Mouse (Mus musculus) myocyte (in vitro differentiated cells): ENCODE data around the gene Gm14214. TPM values are rescaled to one million over a fixed set of nuclear protein-coding genes. Genes with fewer than 3 reads are reported as not detected.

ENCODE experiments used
- H3K27me3 ChIP-seq: one replicate; pipeline ENCODE4 v1.6.1; 2011; ENCODE audit not compliant: control insufficient read depth, insufficient read depth, insufficient read length
- H3K36me3 ChIP-seq: one replicate; pipeline ENCODE4 v1.6.1; 2011; ENCODE audit not compliant: control insufficient read depth, insufficient read depth
- H3K4me2 ChIP-seq: one replicate; pipeline ENCODE4 v1.6.1; 2011; ENCODE audit warnings: low read depth, control low read depth
- H3K4me3 ChIP-seq: one replicate; pipeline ENCODE4 v1.5.1; 2011; ENCODE audit warnings: mild to moderate bottlenecking, control low read depth, moderate library complexity
- H3K79me2 ChIP-seq: one replicate; pipeline ENCODE4 v1.6.1; 2011; ENCODE audit not compliant: control insufficient read depth, insufficient read depth
- H3ac ChIP-seq: one replicate; pipeline ENCODE4 v1.6.1; 2011; ENCODE audit not compliant: control insufficient read depth, insufficient read length
- CEBPB ChIP-seq: IDR thresholded peaks from 2 replicates; pipeline ENCODE4 v1.6.1; 2011; ENCODE audit warnings: mild to moderate bottlenecking, moderate library complexity; ENCODE audit not compliant: poor library complexity, insufficient read depth, severe bottlenecking
- E2F4 ChIP-seq: IDR thresholded peaks from one replicate; pipeline ENCODE4 v1.6.1; 2011; ENCODE audit warnings: mild to moderate bottlenecking, control low read depth, moderate library complexity; ENCODE audit not compliant: insufficient read depth
- MAX ChIP-seq: IDR thresholded peaks from one replicate; pipeline ENCODE4 v1.6.1; 2011; ENCODE audit warnings: low read depth, mild to moderate bottlenecking, control low read depth
- MYOD1 ChIP-seq, 3 experiments: IDR thresholded peaks; one replicate each; pipeline ENCODE4 v1.6.1; 2011; ENCODE audit warnings: control low read depth in 2 of 3, low read depth in 2 of 3, mild to moderate bottlenecking in 2 of 3, moderate library complexity in 1 of 3; ENCODE audit not compliant: insufficient read length in 2 of 3, control insufficient read depth in 1 of 3
- MYOG ChIP-seq, 3 experiments: IDR thresholded peaks; one replicate each; pipeline ENCODE4 v1.6.1; 2011; ENCODE audit warnings: control low read depth in 2 of 3, low read depth in 2 of 3, mild to moderate bottlenecking in 2 of 3; ENCODE audit not compliant: insufficient read length in 2 of 3, control insufficient read depth in 1 of 3, insufficient read depth in 1 of 3
- POLR2A ChIP-seq: IDR thresholded peaks from one replicate; pipeline ENCODE4 v1.6.1; 2011; ENCODE audit warnings: low read depth, mild to moderate bottlenecking, control low read depth, moderate library complexity; ENCODE audit not compliant: insufficient read length
- POLR2AphosphoS2 ChIP-seq: IDR thresholded peaks from one replicate; pipeline ENCODE4 v1.6.1; 2011; ENCODE audit warnings: low read depth, control low read depth; ENCODE audit not compliant: insufficient read length
- REST ChIP-seq: IDR thresholded peaks from one replicate; pipeline ENCODE4 v1.6.1; 2011; ENCODE audit warnings: mild to moderate bottlenecking, control low read depth, moderate library complexity; ENCODE audit not compliant: insufficient read depth, insufficient read length
- SRF ChIP-seq: IDR thresholded peaks from one replicate; pipeline ENCODE4 v1.6.1; 2011; ENCODE audit warnings: low read depth; ENCODE audit not compliant: control insufficient read depth, insufficient read length
- TCF12 ChIP-seq: IDR thresholded peaks from one replicate; pipeline ENCODE4 v1.6.1; 2011; ENCODE audit warnings: mild to moderate bottlenecking, control low read depth; ENCODE audit not compliant: poor library complexity, insufficient read depth, severe bottlenecking
- TCF3 ChIP-seq: IDR thresholded peaks from one replicate; pipeline ENCODE4 v1.6.1; 2011; ENCODE audit warnings: low read depth, control low read depth; ENCODE audit not compliant: insufficient read length
- USF1 ChIP-seq: IDR thresholded peaks from one replicate; pipeline ENCODE4 v1.6.1; 2011; ENCODE audit warnings: low read depth, mild to moderate bottlenecking, control low read depth, moderate library complexity
- polyA plus RNA-seq: library from polyadenylated mRNA; unstranded; fragments of >200 nt; fragmentation: generic; extraction: Trizol; gene quantifications from one replicate; pipeline ENCODE4 v1.2.1, GENCODE M21; 2012; ENCODE audit warnings: missing spikeins

Gene Gm14214
- polyA plus RNA-seq, 1 experiment, result not detected

DNA sequence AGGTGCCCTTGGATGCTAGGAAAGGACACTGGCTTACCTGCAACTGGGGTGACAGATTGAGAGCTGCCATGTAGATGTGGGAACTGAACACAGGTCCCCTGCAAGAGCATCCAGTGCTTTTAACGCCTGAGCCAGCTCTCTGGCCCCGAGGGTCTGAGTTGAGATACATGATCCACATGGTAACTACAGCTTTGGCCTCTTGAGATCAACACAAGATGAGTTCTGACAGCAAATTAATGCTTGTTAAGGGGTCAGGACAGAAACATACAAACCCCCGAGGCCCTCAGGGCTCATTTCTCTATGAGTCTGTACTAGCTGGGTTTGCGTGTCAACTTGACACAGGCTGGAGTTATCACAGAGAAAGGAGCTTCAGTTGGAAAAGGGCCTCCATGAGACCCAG lies 25.9 kb downstream of the Gm14214 start:
- Histone ChIP-seq H3K36me3 (no peaks in the 10 kb centered on the region), H3K4me2 (no peak overlapping the region), H3K27me3 (no peaks in the 10 kb centered on the region), H3K79me2 (no peaks in the 10 kb centered on the region), H3K4me3 (no peak overlapping the region), H3ac (no peak overlapping the region)
- TF ChIP-seq SRF (no peak), TCF12 (no peak), POLR2AphosphoS2 (no peak), CEBPB (no peak), USF1 (no peak), MYOG (IDR thresholded peaks at IDR 0.05; ENCODE audit: control insufficient read depth in 1 of 3, insufficient read depth in 1 of 3, insufficient read length in 2 of 3, low read depth in 2 of 3) (no peak), REST (no peak), E2F4 (no peak), POLR2A (no peak), TCF3 (no peak), MYOD1 (IDR thresholded peaks at IDR 0.05; ENCODE audit: control insufficient read depth in 1 of 3, insufficient read length in 2 of 3, low read depth in 2 of 3) (no peak), MAX (no peak)

DNA sequence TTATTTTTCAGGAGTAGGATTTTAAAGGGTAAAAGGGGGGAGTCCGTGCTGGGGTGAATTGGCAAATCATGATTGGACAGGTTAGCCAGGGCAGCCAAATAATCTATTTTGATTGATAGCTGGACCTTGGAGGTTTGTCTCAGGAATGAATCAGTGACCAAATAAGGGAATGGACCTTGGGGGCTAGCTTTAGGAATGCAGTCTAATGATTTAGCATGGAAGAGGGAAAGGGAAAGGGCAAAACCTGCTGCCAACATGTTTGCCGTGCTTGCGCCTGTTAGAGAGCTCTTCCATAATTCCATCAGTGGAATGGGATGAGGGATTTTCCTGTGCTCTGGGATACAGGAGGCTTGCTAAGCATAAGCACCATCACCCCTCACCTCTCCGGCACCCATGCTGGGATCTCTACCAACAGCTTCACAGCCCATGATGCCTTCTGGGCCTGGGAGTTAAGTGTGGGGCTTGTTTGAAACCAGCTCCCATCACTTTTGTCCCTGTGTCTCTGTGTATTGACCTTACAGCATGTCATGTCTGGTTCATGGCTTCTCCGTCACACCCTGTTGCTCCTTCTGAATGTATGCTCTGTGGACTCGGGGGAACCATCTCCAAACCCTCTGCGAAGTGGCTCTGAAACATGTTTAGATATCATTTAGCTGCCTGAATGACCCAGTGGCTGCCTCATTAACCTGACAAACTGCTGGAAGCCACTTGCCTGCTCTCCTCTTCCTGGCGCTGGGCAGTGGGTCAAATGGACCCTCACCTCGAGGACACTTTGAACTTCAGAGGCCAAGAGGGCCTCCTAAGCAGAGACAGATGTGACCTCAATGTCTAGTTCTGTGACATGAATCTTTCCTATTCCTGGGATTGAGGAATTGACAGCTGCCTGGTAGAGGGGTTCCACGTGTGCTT lies 26.7 kb downstream of the Gm14214 start:
- Histone ChIP-seq H3K27me3 (no peaks in the 10 kb centered on the region), H3K4me3 (no peak overlapping the region), H3K79me2 (no peaks in the 10 kb centered on the region), H3K4me2 (no peak overlapping the region), H3ac (no peak overlapping the region), H3K36me3 (no peaks in the 10 kb centered on the region)
- TF ChIP-seq SRF (no peak), MAX (no peak), TCF12 (no peak)

DNA sequence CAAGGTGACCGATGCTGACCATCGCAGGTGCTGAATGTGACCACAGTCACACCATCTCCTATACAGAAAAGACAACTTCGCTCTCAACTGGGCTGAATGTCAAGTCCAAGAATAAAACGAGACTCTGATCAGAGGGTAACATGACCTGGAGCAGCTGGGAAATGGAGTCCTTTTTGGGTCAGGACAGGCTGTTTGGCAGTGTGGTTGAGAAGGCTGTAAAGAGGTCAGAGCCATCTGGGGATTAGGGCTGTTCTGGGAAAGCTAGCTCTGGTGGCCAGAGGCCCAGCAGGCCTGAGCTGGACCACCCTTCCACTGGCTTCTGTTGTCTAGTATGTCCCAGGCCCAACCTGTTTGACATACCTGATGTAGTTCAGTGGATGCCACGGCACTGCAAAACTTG lies 31.2 kb downstream of the Gm14214 start:
- TF ChIP-seq POLR2AphosphoS2 (no peak), MAX (no peak), USF1 (no peak), POLR2A (no peak), E2F4 (no peak), MYOG (IDR thresholded peaks at IDR 0.05; ENCODE audit: control insufficient read depth in 1 of 3, insufficient read depth in 1 of 3, insufficient read length in 2 of 3, low read depth in 2 of 3) (peak in 2 of 3 experiments; percentile 38 to 52), MYOD1 (IDR thresholded peaks at IDR 0.05; ENCODE audit: control insufficient read depth in 1 of 3, insufficient read length in 2 of 3, low read depth in 2 of 3) (peak in 1 of 3 experiments; percentile 31), TCF3 (no peak), CEBPB (no peak), TCF12 (no peak), SRF (peak; percentile 24), REST (no peak)
- Histone ChIP-seq H3K4me3 (no peak overlapping the region), H3K79me2 (no peaks in the 10 kb centered on the region), H3K27me3 (no peaks in the 10 kb centered on the region), H3K4me2 (no peak overlapping the region), H3ac (no peak overlapping the region), H3K36me3 (no peaks in the 10 kb centered on the region)

DNA sequence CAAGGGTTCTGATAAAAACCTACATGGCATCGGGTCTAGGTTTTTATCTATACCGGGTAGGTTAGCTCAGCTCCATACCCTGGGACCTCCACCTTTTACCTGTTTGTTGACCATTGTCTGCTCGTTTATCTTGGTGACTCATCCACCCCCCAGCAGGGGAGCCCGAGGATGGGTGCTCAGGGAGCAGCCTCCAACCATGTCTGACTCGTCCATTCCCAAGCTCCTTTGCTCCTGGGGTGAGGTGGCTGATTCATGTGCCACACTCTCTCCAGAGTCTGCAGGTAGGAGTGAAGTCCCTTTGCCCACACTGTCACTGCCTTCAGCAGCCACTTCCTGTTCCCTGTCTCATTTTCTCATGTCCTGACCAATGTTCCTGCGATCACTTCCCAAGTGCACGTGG lies 33.8 kb downstream of the Gm14214 start:
- TF ChIP-seq USF1, result no peak
- no peak for TF ChIP-seq SRF
- no peak for TF ChIP-seq POLR2AphosphoS2
- no peak for TF ChIP-seq MYOG (IDR thresholded peaks at IDR 0.05; ENCODE audit: control insufficient read depth in 1 of 3, insufficient read depth in 1 of 3, insufficient read length in 2 of 3, low read depth in 2 of 3)
- no peak for TF ChIP-seq CEBPB
- TF ChIP-seq E2F4, result no peak
- no peak for TF ChIP-seq TCF12
- TF ChIP-seq REST, result no peak
- no peak for TF ChIP-seq MAX
- no peak for TF ChIP-seq POLR2A
- no peak for TF ChIP-seq MYOD1 (IDR thresholded peaks at IDR 0.05; ENCODE audit: control insufficient read depth in 1 of 3, insufficient read length in 2 of 3, low read depth in 2 of 3)
- TF ChIP-seq TCF3, result no peak
- H3K79me2 ChIP-seq, result no peaks in the 10 kb centered on the region
- H3ac ChIP-seq, result no peak overlapping the region
- no peak overlapping the region for H3K4me2 ChIP-seq
- no peaks in the 10 kb centered on the region for H3K27me3 ChIP-seq
- H3K36me3 ChIP-seq, result no peaks in the 10 kb centered on the region
- no peak overlapping the region for H3K4me3 ChIP-seq
